Mouse (Mus musculus) gastrocnemius, adult 18-20 months (tissue): ENCODE measurements around the gene Olfr1322. TPM values are rescaled to one million over a fixed set of nuclear protein-coding genes. Genes with fewer than 3 reads are reported as not detected.

Experiments
- DNase-seq: peaks from one replicate; pipeline ENCODE4 v3.0.0; 2021; ENCODE audit warnings: low spot score
- long read RNA-seq, 2 experiments: library from polyadenylated mRNA; stranded (forward); transcript quantifications; one replicate each; pipeline ENCODE4 v2.0.0; 2021
- total RNA-seq, 2 experiments: library from RNA; stranded (reverse); gene quantifications; 2 replicates each; pipeline ENCODE4 v1.2.3; 2021

The Olfr1322 gene
- not detected for total RNA-seq
- long read RNA-seq, experiment 1, result 0 reads
- long read RNA-seq, experiment 2, result 0 reads

DNA sequence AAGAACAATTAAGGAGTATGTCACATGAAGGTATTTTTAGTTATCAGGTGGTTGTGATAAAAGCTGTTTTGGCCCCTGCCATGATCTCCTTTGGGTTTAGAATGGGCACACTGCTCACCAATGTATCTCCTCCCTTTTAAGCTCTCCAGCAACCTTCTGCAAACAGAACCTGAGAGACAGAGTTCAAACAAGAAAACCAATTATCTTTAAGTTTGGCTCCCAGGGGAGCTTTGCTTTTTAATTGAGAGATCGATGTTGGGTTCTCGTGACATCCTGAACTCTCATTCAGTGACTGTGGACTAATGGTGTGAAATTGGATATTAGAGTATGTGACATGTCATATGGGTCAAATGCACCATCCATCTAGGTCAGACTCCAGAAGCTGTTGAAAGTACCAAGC lies at the start of gene Olfr1322:
Gene Olfr1322, minus strand, starts transcription at position 101 of the 400 bp plus-strand sequence.
- no peak for DNase-seq

DNA sequence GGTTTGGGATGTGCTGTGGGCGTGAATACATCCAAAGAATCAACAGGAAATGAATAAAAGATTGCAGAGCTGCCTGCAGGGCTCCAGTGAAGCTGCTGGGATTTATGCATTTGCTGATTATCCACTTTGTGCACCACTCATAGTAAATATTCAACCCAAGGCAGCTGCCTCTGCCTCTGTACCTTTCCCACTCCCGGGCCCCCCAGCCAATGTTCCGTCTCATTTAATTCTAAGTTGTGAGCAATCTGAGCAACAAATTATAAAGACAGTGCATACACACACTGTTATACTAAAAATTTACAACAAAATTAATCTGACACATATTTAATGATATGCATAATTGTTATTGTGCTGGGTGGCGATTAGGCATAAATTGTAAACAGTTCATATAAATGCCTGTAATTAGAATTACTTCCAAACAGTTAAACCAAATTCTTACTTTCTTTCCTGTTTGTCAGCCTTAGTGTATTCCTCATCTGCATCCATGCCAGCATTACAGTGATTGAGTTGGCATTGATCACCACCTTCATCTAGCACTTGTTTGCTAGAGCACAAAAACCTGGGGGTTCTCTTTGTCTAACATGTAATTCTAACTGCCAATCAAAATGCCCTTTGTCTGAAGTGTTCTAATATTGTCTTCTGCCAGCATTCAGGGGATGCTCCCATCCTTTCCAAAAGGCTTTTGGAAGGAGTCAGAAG lies 13.5 kb downstream of the Olfr1322 start:
- no peak for DNase-seq

Other genes with a start within 250 kb of the Olfr1322 start
- gene Olfr1320, start 219.2 kb downstream of the Olfr1322 start, total RNA-seq, result not detected
- gene Olfr1321, start 156.4 kb downstream of the Olfr1322 start, total RNA-seq, result not detected
- 1 to 10 TPM in 1 of 2 experiments, under 1 TPM in 1; 0.57 to 2.0 TPM for gene Igsf1, start 93.7 kb downstream of the Olfr1322 start, total RNA-seq
- gene Olfr1323, start 127.9 kb upstream of the Olfr1322 start, total RNA-seq, result not detected